Mouse (Mus musculus): Measurements from ENCODE around the gene Inpp5a. TPM values are rescaled to one million over a fixed set of nuclear protein-coding genes. Genes with fewer than 3 reads are reported as not detected.

Gene Inpp5a
- polyA plus RNA-seq, 1 experiment: 42.7 TPM

- WGBS: 80% methylated on average over 10 of the region's 10 CpGs
Measured at GRCm38 (mm10) chr7:139467177-139467895, 78.4 kb downstream of the Inpp5a start.

GRCm38 (mm10) chr7:139467896-139468279 lies 79.0 kb downstream of the Inpp5a start:
- WGBS: 58% methylated on average over 4 of the region's 4 CpGs
- no peak for DNase-seq (ENCODE audit: low read depth, low spot score)

More at GRCm38 (mm10) chr7:139467177-139467895, 78.4 kb downstream of the Inpp5a start:
- no peak for DNase-seq (ENCODE audit: low read depth, low spot score)

GRCm38 (mm10) chr7:139468440-139468839 lies 79.5 kb downstream of the Inpp5a start:
- DNase-seq (ENCODE audit: low read depth, low spot score): no peak
- 65% methylated on average over 2 of the region's 2 CpGs for WGBS

- no peak for DNase-seq (ENCODE audit: low read depth, low spot score)
- WGBS: 88% methylated on average over 4 of the region's 4 CpGs
Measured at GRCm38 (mm10) chr7:139469457-139469856, 80.5 kb downstream of the Inpp5a start.

GRCm38 (mm10) chr7:139470481-139470880 lies 81.6 kb downstream of the Inpp5a start:
- 89% methylated on average over 2 of the region's 2 CpGs for WGBS

GRCm38 (mm10) chr7:139472052-139472451 lies 83.1 kb downstream of the Inpp5a start:
- WGBS: 75% methylated on average over 1 of the region's 1 CpGs
- DNase-seq (ENCODE audit: low read depth, low spot score): no peak

More at GRCm38 (mm10) chr7:139470481-139470880, 81.6 kb downstream of the Inpp5a start:
- no peak for DNase-seq (ENCODE audit: low read depth, low spot score)

GRCm38 (mm10) chr7:139472865-139473549 lies 84.1 kb downstream of the Inpp5a start:
- WGBS: 25% methylated on average over 7 of the region's 7 CpGs
- no peak for DNase-seq (ENCODE audit: low read depth, low spot score)

GRCm38 (mm10) chr7:139475896-139476295 lies 87.0 kb downstream of the Inpp5a start:
- 38% methylated on average over 4 of the region's 4 CpGs for WGBS
- DNase-seq (ENCODE audit: low read depth, low spot score): no peak

- no peak for DNase-seq (ENCODE audit: low read depth, low spot score)
- 12% methylated on average over 2 of the region's 2 CpGs for whole genome bisulfite sequencing
Measured at GRCm38 (mm10) chr7:139476700-139477099, 87.8 kb downstream of the Inpp5a start.

GRCm38 (mm10) chr7:139477748-139478147 lies 88.8 kb downstream of the Inpp5a start:
- 65% methylated on average over 3 of the region's 3 CpGs for WGBS

GRCm38 (mm10) chr7:139479077-139479476 lies 90.2 kb downstream of the Inpp5a start:
- DNase-seq (ENCODE audit: low read depth, low spot score): no peak
- 75% methylated on average over 1 of the region's 1 CpGs for WGBS

More at GRCm38 (mm10) chr7:139477748-139478147, 88.8 kb downstream of the Inpp5a start:
- no peak for DNase-seq (ENCODE audit: low read depth, low spot score)

- WGBS: 89% methylated on average over 6 of the region's 6 CpGs
- no peak for DNase-seq (ENCODE audit: low read depth, low spot score)
Measured at GRCm38 (mm10) chr7:139479626-139480025, 90.7 kb downstream of the Inpp5a start.

- WGBS: 59% methylated on average over 9 of the region's 9 CpGs
- DNase-seq (ENCODE audit: low read depth, low spot score): no peak
Measured at GRCm38 (mm10) chr7:139484206-139484955, 95.5 kb downstream of the Inpp5a start.

GRCm38 (mm10) chr7:139489721-139490211 lies 100.9 kb downstream of the Inpp5a start:
- 79% methylated on average over 3 of the region's 3 CpGs for WGBS
- DNase-seq (ENCODE audit: low read depth, low spot score): no peak

GRCm38 (mm10) chr7:139492351-139492750 lies 103.4 kb downstream of the Inpp5a start:
- 85% methylated on average over 4 of the region's 4 CpGs for WGBS

GRCm38 (mm10) chr7:139492946-139493345 lies 104.0 kb downstream of the Inpp5a start:
- no peak for DNase-seq (ENCODE audit: low read depth, low spot score)
- 71% methylated on average over 2 of the region's 2 CpGs for WGBS

More at GRCm38 (mm10) chr7:139492351-139492750, 103.4 kb downstream of the Inpp5a start:
- no peak for DNase-seq (ENCODE audit: low read depth, low spot score)

- WGBS: 73% methylated on average over 6 of the region's 6 CpGs
- no peak for DNase-seq (ENCODE audit: low read depth, low spot score)
Measured at GRCm38 (mm10) chr7:139495791-139496190, 106.9 kb downstream of the Inpp5a start.

- WGBS: 91% methylated on average over 19 of the region's 19 CpGs
- no peak for DNase-seq (ENCODE audit: low read depth, low spot score)
Measured at GRCm38 (mm10) chr7:139498038-139498625, 109.2 kb downstream of the Inpp5a start.

- no peak for DNase-seq (ENCODE audit: low read depth, low spot score)
- 93% methylated on average over 7 of the region's 7 CpGs for WGBS
Measured at GRCm38 (mm10) chr7:139504064-139504463, 115.2 kb downstream of the Inpp5a start.

All from large intestine, adult 2 months (tissue).